Mouse (Mus musculus) kidney, adult 11 months (tissue): ENCODE data around the gene Mrps18b.

Experiments used
- DNase-seq: peaks from one replicate; pipeline ENCODE4 v3.0.0; 2022

The Mrps18b gene

DNA sequence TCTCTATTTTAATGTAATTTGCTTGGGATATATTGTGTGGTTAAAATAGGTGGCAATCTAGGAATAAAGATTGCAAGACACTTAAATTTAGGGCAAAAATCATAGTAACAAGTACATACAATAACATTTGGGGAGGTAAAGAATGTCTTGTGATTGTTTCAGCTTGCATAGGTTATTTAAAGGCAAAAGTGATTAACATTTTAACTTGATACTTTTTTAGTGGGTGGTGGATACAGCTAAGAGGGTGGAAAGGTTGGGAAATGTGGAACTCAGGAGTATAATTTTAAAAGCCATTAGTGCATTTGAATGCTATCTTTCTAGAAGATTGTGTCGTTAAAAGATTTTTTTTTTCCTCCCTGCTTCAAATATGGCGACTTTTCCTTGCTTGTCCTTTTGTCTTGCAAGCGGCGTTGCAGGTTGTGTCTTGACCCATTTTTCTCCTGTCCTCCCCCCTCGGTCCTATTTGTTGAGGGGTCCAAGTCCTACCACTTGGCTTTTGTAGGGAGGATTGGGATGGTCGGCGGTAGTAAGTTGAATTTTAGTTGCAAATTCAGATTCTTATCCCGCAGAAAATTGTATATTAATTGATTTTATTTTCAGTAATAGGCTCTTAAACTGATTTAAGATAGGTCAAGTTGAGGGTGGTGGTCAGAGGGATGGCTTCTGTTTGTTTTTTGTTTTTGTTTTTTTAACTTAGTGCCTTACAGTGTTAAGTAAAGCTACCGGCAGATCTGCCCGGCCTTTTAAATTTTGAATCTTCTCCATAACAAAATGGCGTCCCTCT, 2.3 kb upstream of the Mrps18b start:
- DNase-seq, result peak; percentile 47

DNA sequence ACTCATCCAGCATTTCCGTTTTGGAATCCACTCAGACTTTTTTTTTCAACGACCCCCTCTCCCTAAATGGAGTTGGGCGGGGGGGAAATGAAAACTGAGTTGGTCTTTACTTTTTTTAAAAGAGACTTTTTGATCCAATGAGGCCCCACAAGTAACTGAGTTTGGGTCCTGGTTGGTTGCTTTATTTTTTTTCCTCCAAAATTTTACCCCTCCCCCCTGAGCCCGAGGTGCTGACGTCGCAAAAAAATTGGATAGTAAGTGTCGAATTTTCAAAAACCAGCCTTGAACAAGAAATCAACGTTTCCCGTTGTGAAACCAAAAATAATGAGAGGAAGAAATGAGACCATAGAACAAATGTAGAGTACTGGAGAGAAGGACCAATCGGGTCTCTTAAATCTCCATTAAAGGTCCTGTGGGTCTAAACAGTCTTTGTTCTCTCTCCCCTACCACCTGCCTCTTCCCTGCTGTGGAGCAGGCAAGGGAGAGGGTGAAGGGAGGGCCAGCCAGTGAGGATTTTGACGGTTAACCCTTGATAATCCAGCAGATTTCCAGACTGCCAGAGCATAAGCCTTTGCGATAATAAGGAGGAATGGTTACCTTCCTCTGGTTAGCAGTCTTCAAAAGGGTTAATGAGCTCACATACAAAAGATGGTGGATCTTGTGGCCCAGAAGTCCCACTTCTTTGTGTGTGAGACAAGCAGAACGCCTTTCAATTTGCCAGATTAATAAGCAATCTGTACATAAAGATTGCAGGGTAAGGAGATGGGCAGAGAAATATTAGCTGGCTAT, 1.5 kb upstream of the Mrps18b start:
- peak; percentile 43 for DNase-seq

DNA sequence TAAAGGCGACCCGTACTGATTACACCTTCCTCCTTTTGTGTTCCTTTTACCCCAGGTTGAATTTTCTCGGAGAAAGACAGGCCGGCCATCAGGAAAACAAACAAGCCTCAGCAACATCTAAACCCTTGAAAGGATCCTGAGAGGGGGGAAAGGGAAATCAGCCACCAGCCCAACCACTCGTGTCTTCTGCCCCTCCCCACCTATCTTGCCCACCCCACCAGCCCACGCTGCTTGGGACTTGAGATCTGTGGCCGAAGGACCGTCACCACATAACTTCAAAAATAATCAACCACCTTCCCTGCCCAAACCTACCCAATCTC, 914 bp upstream of the Mrps18b start:
- DNase-seq, result no peak

DNA sequence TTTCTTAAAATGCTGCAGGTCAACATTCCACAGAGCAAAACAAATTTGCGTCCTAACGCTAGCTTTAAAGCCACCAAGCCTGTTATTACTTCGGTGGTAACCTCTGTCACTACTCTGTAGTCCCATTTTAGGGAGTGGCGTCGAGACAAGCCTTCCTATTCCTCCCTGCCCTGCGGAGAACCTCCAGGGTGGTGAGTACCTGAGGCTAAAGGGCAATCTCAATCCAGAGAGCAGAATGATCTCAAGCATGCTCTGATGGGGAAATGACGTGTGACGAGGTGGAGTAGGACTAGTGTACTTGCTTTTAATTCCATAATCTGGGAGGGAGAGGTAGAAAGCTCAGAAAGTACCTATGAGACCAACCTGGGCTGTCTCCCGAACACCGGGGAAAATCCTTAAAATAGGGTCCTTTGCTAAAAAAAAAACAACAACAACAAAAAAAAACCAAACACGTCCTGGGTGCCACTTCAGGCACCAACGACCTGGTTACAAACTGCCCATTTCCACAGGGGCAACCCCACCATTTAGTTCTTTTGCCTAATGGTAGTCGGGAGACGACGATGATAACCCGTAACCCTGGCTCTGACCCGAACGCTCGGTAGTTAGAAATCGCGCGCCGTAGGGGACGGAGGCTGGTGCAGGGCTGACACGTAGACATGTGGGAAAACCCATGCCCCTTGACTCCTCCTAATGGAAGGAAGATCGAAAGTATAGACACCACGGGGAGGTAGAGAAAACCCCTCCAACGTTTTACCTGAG, 472 bp downstream of the Mrps18b start:
- peak; percentile 67 for DNase-seq

DNA sequence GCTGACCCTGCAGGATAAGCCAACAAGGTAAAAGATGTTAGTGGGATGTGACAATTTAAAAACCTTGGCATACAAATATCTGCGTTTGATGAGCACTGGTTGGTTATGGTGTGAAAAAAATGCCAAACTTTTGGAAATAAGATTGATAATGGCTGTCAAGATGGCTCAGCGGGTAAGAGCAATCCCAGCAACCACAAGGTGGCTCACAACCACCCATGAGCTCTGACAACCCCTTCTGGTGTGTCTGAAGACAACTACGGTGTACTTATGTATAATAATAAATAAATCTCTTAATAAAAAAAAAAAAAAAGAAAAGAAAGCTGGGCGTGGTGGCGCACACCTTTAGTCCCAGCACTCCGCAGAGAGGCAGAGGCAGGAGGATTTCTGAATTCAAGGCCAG, 1.2 kb downstream of the Mrps18b start:
- no peak for DNase-seq

GRCm38 (mm10) chr17:35909919-35910369, 6.2 kb downstream of the Mrps18b start, which contains the start of gene Atat1:
Gene Atat1 (minus strand): TSS chr17:35910075.
- DNase-seq, result peak; percentile 94

DNA sequence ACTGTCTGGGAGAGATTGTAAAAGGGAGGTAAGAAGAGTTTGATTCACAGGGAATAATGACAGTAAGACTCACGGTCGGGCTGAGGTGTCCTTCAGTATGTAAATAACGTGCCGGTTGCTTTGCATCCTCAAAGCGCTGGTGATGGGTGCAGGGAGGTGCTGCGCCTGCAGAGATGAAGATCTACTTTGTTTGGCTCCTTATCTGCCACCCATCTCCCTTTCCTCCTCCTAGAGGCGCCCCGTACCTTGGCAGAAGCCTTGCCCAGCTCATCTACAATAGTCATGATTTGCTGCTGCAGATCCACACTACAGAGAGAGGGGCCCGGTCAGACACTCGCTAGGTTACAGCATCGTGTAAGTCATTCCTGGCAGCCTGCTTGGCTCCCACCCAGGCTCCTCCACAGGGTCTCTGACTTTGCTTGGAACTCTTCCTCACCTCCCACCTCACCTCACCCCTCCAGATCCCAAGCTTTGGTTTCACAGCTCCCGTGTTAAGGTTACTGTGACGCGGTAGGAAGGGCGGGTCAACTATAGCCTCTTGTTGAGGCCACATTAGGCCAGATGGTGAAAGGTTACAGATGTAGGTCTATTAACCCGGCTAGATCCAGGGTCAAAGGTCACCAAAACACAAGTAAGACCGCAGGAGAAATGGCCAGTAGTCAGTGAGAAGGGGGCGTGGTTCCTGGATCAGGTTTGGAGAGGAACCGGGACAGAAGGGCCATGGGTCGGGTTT, 6.8 kb downstream of the Mrps18b start:
- no peak for DNase-seq

DNA sequence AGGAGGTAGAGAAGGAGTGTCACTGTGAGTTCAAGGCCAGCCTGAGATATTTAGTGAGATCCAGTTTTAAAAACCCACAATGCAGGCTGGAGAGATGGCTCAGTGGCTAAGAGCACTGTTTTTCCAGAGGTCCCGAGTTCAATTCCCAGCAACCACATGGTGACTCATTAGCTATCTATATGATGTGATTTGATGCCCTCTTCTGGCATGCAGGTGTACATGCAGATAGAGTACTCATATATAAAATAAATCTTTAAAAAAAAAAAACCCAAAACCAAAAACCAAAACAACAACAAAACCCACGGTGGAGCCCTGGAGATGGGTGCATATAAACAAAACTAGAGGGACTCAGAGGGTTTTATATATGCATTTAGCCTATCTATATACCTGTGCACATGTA, 8.6 kb downstream of the Mrps18b start:
- no peak for DNase-seq

DNA sequence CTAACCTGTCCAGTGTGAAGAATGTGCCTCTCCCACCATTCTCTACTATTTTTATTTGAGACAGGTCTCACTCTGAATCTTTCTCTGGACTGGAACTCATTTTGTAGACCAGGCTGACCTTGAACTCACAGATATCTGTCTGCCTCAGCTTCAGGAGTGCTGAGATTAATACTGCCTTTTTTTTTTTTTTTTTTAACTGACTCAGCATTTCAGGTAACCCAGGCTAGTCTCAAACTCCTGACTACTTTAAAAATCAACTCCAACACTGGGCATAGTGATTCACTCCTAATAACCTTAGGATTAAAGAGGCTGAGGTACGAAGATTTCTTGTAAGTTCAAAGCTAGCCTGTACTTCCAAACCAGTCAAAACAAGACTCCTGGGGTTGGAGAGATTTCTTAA, 10.6 kb downstream of the Mrps18b start:
- DNase-seq, result no peak

GRCm38 (mm10) chr17:35903992-35904355, 12.2 kb downstream of the Mrps18b start:
- no peak for DNase-seq

DNA sequence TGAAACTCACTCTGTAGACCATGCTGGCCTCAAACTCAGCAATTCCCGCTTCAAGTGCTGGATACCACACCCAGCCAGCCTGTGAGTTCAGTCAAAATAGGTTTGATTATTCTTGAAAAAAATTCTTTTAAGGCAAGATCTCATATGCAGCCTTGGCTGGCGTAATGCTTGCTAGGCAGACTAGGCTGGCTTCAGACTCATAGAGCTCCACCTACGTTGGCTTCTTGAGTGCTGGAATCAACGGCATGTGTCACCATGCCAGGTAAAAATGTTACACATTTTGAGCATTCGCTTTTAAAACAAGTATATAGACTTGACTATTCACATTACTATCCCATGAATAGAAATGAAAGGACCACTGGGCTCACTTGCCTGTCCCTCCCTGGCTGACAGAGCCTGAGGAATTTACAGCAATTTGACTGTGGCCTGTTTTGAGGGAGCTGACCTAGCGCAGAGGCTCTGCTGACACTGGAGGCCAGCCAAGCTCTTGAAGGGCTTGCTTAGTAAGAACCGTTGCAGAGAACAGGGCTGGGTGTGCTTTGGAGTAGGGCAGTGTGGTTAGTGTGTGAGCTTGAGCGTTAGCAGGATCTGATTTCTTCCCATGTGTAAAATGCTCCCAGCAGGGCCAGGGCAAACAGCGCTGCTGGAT, 12.7 kb downstream of the Mrps18b start:
- DNase-seq, result peak; percentile 83

GRCm38 (mm10) chr17:35900636-35901035, 15.6 kb downstream of the Mrps18b start:
- no peak for DNase-seq

GRCm38 (mm10) chr17:35897644-35898573, 18.3 kb downstream of the Mrps18b start:
- DNase-seq, result peak; percentile 50

- peak; percentile 91 for DNase-seq
Observed at GRCm38 (mm10) chr17:35896781-35897643, 19.2 kb downstream of the Mrps18b start, which contains the start of gene 2310061I04Rik. Gene 2310061I04Rik (minus strand): TSS chr17:35897431.

GRCm38 (mm10) chr17:35887725-35888124, 28.5 kb downstream of the Mrps18b start:
- no peak for DNase-seq

GRCm38 (mm10) chr17:35883777-35884176, 32.4 kb downstream of the Mrps18b start:
- DNase-seq, result no peak

DNA sequence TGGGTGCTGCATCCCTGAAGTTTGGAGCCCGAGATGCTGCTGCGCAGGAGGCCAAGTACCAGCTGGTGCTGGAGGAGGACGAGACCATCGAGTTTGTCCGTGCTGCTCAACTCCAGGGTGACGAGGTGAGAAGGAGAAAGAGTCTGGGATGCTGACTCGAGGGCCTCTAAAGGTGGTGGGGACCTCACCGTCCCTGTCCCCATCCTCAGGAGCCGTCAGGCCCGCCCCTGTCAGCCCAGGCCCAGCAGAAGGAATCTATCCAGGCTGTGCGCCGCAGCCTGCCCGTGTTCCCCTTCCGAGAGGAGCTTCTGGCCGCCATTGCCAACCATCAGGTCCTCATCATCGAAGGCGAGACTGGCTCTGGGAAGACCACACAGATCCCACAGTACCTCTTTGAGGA, 33.3 kb downstream of the Mrps18b start:
- DNase-seq, result no peak

DNA sequence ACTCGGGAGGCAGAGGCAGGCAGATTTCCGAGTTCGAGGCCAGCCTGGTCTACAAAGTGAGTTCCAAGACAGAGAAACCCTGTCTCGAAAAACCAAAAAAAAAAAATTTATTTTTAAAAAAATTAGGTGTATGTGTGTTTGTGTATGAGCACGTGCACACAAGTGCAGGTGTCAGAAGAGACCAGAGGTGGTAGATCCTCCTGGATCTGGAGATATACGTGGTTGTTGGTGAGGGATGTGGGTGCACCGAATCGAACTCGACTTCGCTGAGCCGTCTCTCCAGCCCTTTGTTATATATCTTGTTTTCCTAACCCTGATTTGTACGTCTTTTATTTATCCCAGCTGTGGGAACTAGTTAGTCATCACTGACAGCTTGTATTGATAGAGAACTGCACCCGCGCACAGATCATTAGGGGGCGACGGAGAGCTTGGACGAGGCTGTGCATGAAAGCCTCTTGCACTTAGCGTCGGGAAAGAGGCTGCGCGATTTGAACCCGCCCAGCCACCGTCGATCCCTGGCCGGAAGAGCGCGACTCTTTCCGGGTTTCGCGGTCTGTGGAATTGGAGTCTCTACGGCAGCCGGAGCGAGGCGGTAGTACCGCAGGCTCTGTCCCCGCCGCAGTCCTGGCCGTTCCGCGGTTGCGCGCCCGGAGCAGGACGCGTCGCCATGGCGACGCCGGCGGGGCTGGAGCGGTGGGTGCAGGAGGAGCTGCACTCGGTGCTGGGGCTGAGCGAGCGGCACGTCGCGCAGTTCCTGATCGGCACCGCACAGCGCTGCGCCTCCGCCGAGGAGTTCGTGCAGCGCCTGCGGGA, 36.7 kb downstream of the Mrps18b start, which contains the start of gene Dhx16:
TSS of gene Dhx16 (plus strand) at position 575 of the 813 bp plus-strand sequence.
- peak; percentile 93 for DNase-seq

DNA sequence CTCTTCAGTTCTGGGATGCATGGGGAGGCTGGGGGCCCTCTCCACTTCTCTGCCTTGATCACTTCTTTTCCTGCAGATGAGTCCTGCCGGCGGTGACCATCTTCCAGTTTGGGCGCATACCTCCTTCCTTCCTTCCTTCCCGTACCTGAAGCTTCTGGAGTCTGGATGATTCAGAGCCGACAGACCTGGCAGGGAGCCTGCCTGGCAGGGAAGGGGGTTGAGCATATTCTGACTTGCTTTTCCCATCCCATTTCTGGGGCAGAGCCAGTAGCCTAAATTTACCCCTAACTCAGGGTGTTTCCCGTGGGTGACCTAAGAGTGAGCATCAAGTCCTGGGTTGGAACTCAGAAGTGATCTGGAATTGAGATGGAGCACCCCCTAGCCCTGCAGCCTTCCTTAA, 41.5 kb downstream of the Mrps18b start:
- DNase-seq, result peak; percentile 51
